Mouse (Mus musculus): ENCODE data around the gene Eif3l.

The Eif3l gene

GRCm38 (mm10) chr15:79093083-79093839 lies 18.3 kb downstream of the Eif3l start:
- in situ Hi-C loops (cut with MboI, MseI) = no loop called here

- in situ Hi-C loops (cut with MboI, MseI) = no loop called here
These were observed 20.5 kb downstream of the Eif3l start for GRCm38 (mm10) chr15:79095483-79095882.

- in situ Hi-C loops (cut with MboI, MseI) = no loop called here
These were observed 21.6 kb downstream of the Eif3l start for GRCm38 (mm10) chr15:79096556-79096955.

- in situ Hi-C loops (cut with MboI, MseI) = no loop called here
These were observed 22.2 kb downstream of the Eif3l start for GRCm38 (mm10) chr15:79097135-79097534.

GRCm38 (mm10) chr15:79097611-79098025 lies 22.6 kb downstream of the Eif3l start:
- in situ Hi-C loops (cut with MboI, MseI) = no loop called here

GRCm38 (mm10) chr15:79098220-79098619 lies 23.2 kb downstream of the Eif3l start:
- in situ Hi-C loops (cut with MboI, MseI) = no loop called here

- in situ Hi-C loops (cut with MboI, MseI) = no loop called here
These were observed 23.9 kb downstream of the Eif3l start for GRCm38 (mm10) chr15:79098868-79099267.

GRCm38 (mm10) chr15:79099456-79099855 lies 24.5 kb downstream of the Eif3l start:
- in situ Hi-C loops (cut with MboI, MseI) = no loop called here

GRCm38 (mm10) chr15:79100391-79100790 lies 25.4 kb downstream of the Eif3l start:
- in situ Hi-C loops (cut with MboI, MseI) = no loop called here

GRCm38 (mm10) chr15:79101531-79101930 lies 26.6 kb downstream of the Eif3l start:
- in situ Hi-C loops (cut with MboI, MseI) = no loop called here

- in situ Hi-C loops (cut with MboI, MseI) = no loop called here
These were observed 28.3 kb downstream of the Eif3l start for GRCm38 (mm10) chr15:79103264-79103663.

GRCm38 (mm10) chr15:79105804-79106203 lies 30.8 kb downstream of the Eif3l start:
- in situ Hi-C loops (cut with MboI, MseI) = no loop called here

- in situ Hi-C loops (cut with MboI, MseI) = no loop called here
These were observed 33.0 kb downstream of the Eif3l start for GRCm38 (mm10) chr15:79107966-79108365.

- in situ Hi-C loops (cut with MboI, MseI) = no loop called here
These were observed 33.7 kb downstream of the Eif3l start, which contains the start of gene Micall1 for GRCm38 (mm10) chr15:79108421-79109320. Gene Micall1 (plus strand): TSS chr15:79108898.

- in situ Hi-C loops (cut with MboI, MseI) = no loop called here
These were observed 34.4 kb downstream of the Eif3l start for GRCm38 (mm10) chr15:79109321-79109934.

- in situ Hi-C loops (cut with MboI, MseI) = no loop called here
These were observed 35.1 kb downstream of the Eif3l start for GRCm38 (mm10) chr15:79110031-79110430.

GRCm38 (mm10) chr15:79110528-79110927 lies 35.5 kb downstream of the Eif3l start:
- in situ Hi-C loops (cut with MboI, MseI) = no loop called here

- in situ Hi-C loops (cut with MboI, MseI) = no loop called here
These were observed 36.8 kb downstream of the Eif3l start for GRCm38 (mm10) chr15:79111774-79112173.

GRCm38 (mm10) chr15:79115276-79115675 lies 40.3 kb downstream of the Eif3l start:
- in situ Hi-C loops (cut with MboI, MseI) = no loop called here

GRCm38 (mm10) chr15:79119491-79119890 lies 44.5 kb downstream of the Eif3l start:
- in situ Hi-C loops (cut with MboI, MseI) = no loop called here

- in situ Hi-C loops (cut with MboI, MseI) = no loop called here
These were observed 47.1 kb downstream of the Eif3l start for GRCm38 (mm10) chr15:79122119-79122518.

GRCm38 (mm10) chr15:79122546-79122945 lies 47.6 kb downstream of the Eif3l start:
- in situ Hi-C loops (cut with MboI, MseI) = no loop called here
